25 mouse cellular contexts compared by ENCODE assay signal in genomic region chr13:101965537-101965936, GRCm38 (mm10).
DNase-seq lines count a peak whose midpoint lies in the region; ATAC-seq and TF ChIP-seq lines count a peak whose summit lies in the region.
"Had no signal": no experiment of that assay in that cellular context is flagged by ENCODE, and none has a peak within 500 bp of the region (broad histone marks: within the 10 kb centered on the region; RNA-seq: fewer than 3 reads in every experiment).

No protein-coding gene starts in this region.

- H3K4me1 ChIP-seq in lung, postnatal 0 days (ENCODE audit: insufficient read depth, low read depth, low read length): no peaks in the 10 kb centered on the region
- no peaks in the 10 kb centered on the region for H3K4me1 ChIP-seq in stomach, postnatal 0 days (replicated peaks; ENCODE audit: control insufficient read depth, insufficient read depth)
- H3K4me1 ChIP-seq in midbrain, embryonic 14.5 days (ENCODE audit: control insufficient read depth, insufficient read depth, low read length): no peaks in the 10 kb centered on the region
- H3K4me1 ChIP-seq in intestine, embryonic 16.5 days (ENCODE audit: control insufficient read depth, insufficient read depth, low read length): no peaks in the 10 kb centered on the region
- H3K4me1 ChIP-seq: embryonic facial prominence, embryonic 10.5 days; forebrain, embryonic 13.5 days; hindbrain, embryonic 13.5 days; lung, embryonic 15.5 days; neural tube, embryonic 12.5 days had no signal

- H3K9me3 ChIP-seq in lung, postnatal 0 days (ENCODE audit: low read length): no peaks in the 10 kb centered on the region
- H3K9me3 ChIP-seq in stomach, postnatal 0 days (ENCODE audit: control insufficient read depth, low read length): no peaks in the 10 kb centered on the region
- H3K9me3 ChIP-seq in midbrain, embryonic 14.5 days (ENCODE audit: control insufficient read depth, low read length): no peaks in the 10 kb centered on the region
- 0 out of 2 replicates have a peak, but pooled peaks cover 2% of the 10 kb centered on the region for H3K9me3 ChIP-seq in intestine, embryonic 16.5 days (ENCODE audit: control insufficient read depth, low read length)
- H3K9me3 ChIP-seq: embryonic facial prominence, embryonic 10.5 days; embryonic facial prominence, embryonic 15.5 days; forebrain, embryonic 13.5 days; hindbrain, embryonic 13.5 days; limb, embryonic 12.5 days; lung, embryonic 15.5 days; neural tube, embryonic 12.5 days had no signal

- no peak for DNase-seq in gastrocnemius, adult 2 months
- no peak for DNase-seq in gastrocnemius, postnatal 10 days
- peak; percentile 45 for DNase-seq in lung, postnatal 0 days (ENCODE audit: low spot score)
- DNase-seq in lung, postnatal 10 days: no peak
- peak; percentile 23 for DNase-seq in brain, adult 2 months (ENCODE audit: low read depth, low spot score)
- peak; percentile 22 for DNase-seq in stomach, postnatal 0 days (ENCODE audit: low spot score)
- no peak for DNase-seq in midbrain, embryonic 14.5 days
- DNase-seq: adrenal gland, postnatal 25 days; cerebellum, adult 8-10 months; cerebellum, postnatal 36 days; gastrocnemius, postnatal 25 days; heart, postnatal 36 days; kidney, adult 9 months; kidney, postnatal 10 days had no signal

- no peaks in the 10 kb centered on the region for H3K36me3 ChIP-seq in lung, postnatal 0 days (ENCODE audit: insufficient read depth, low read length)
- no peaks in the 10 kb centered on the region for H3K36me3 ChIP-seq in stomach, postnatal 0 days (ENCODE audit: control insufficient read depth, insufficient read depth, low read length)
- no peaks in the 10 kb centered on the region for H3K36me3 ChIP-seq in midbrain, embryonic 14.5 days (ENCODE audit: control insufficient read depth, insufficient read depth, low read length)
- no peaks in the 10 kb centered on the region for H3K36me3 ChIP-seq in intestine, embryonic 16.5 days (ENCODE audit: control insufficient read depth, insufficient read depth, low read length)
- H3K36me3 ChIP-seq: embryonic facial prominence, embryonic 10.5 days; embryonic facial prominence, embryonic 15.5 days; hindbrain, embryonic 13.5 days; limb, embryonic 12.5 days; lung, embryonic 15.5 days; neural tube, embryonic 12.5 days had no signal

- TF ChIP-seq CTCF in gastrocnemius, adult 2 months (IDR thresholded peaks at IDR 0.05): no peak
- TF ChIP-seq CTCF in lung, postnatal 0 days (IDR thresholded peaks at IDR 0.05): no peak
- no peak for TF ChIP-seq CTCF in stomach, postnatal 0 days (IDR thresholded peaks at IDR 0.05; ENCODE audit: low read depth)

- no peak overlapping the region for H3K4me2 ChIP-seq in lung, postnatal 0 days (replicated peaks; ENCODE audit: low read depth, low read length)
- H3K4me2 ChIP-seq in stomach, postnatal 0 days (replicated peaks; ENCODE audit: low read depth): no peak overlapping the region
- H3K4me2 ChIP-seq in midbrain, embryonic 14.5 days (ENCODE audit: low read length): no peak overlapping the region
- H3K4me2 ChIP-seq in intestine, embryonic 16.5 days (ENCODE audit: low read depth, low read length): no peak overlapping the region
- H3K4me2 ChIP-seq: embryonic facial prominence, embryonic 15.5 days; forebrain, embryonic 13.5 days; hindbrain, embryonic 13.5 days; limb, embryonic 12.5 days; liver, embryonic 11.5 days; lung, embryonic 15.5 days; neural tube, embryonic 12.5 days had no signal

- H3K4me3 ChIP-seq in gastrocnemius, adult 2 months: no peak overlapping the region
- H3K4me3 ChIP-seq in lung, postnatal 0 days (ENCODE audit: low read depth, low read length): no peak overlapping the region
- no peak overlapping the region for H3K4me3 ChIP-seq in stomach, postnatal 0 days (ENCODE audit: low read depth, low read length)
- no peak overlapping the region for H3K4me3 ChIP-seq in midbrain, embryonic 14.5 days (replicated peaks; ENCODE audit: low read depth, low read length)
- H3K4me3 ChIP-seq in intestine, embryonic 16.5 days (ENCODE audit: low read length): no peak overlapping the region
- H3K4me3 ChIP-seq: embryonic facial prominence, embryonic 10.5 days; embryonic facial prominence, embryonic 15.5 days; forebrain, embryonic 13.5 days; hindbrain, embryonic 13.5 days; limb, embryonic 12.5 days; lung, embryonic 15.5 days; neural tube, embryonic 12.5 days had no signal

- H3K27me3 ChIP-seq in lung, postnatal 0 days (replicated peaks; ENCODE audit: insufficient read depth, low read length): no peaks in the 10 kb centered on the region
- no peaks in the 10 kb centered on the region for H3K27me3 ChIP-seq in stomach, postnatal 0 days (ENCODE audit: control insufficient read depth, insufficient read depth, low read length)
- H3K27me3 ChIP-seq in midbrain, embryonic 14.5 days (ENCODE audit: control insufficient read depth, insufficient read depth, low read length): no peaks in the 10 kb centered on the region
- H3K27me3 ChIP-seq in intestine, embryonic 16.5 days (replicated peaks; ENCODE audit: control insufficient read depth, insufficient read depth, low read length): no peaks in the 10 kb centered on the region
- H3K27me3 ChIP-seq: embryonic facial prominence, embryonic 15.5 days; forebrain, embryonic 13.5 days; hindbrain, embryonic 13.5 days; limb, embryonic 12.5 days; lung, embryonic 15.5 days; neural tube, embryonic 12.5 days had no signal

- no peak for TF ChIP-seq EP300 in lung, postnatal 0 days (IDR thresholded peaks at IDR 0.05)
- TF ChIP-seq EP300 in stomach, postnatal 0 days (optimal IDR thresholded peaks at IDR 0.05): no peak

- 59% methylated on average over 7 of the region's 7 CpGs for WGBS in lung, postnatal 0 days
- WGBS in stomach, postnatal 0 days: 53% methylated on average over 7 of the region's 7 CpGs
- WGBS in midbrain, embryonic 14.5 days: 90% methylated on average over 7 of the region's 7 CpGs
- 62% methylated on average over 7 of the region's 7 CpGs for WGBS in intestine, embryonic 16.5 days

- intact Hi-C loops in gastrocnemius, adult 2 months (cut with DNase I): no loop called here

- peak overlapping the region; percentile 38 for H3K27ac ChIP-seq in gastrocnemius, adult 2 months
- no peak overlapping the region for H3K27ac ChIP-seq in lung, postnatal 0 days (ENCODE audit: low read length)
- 0 out of 2 replicates have a peak overlapping the region, but pooled peaks have one; percentile 35 for H3K27ac ChIP-seq in stomach, postnatal 0 days (replicated peaks)
- H3K27ac ChIP-seq in midbrain, embryonic 14.5 days (replicated peaks; ENCODE audit: low read depth, low read length): no peak overlapping the region
- no peak overlapping the region for H3K27ac ChIP-seq in intestine, embryonic 16.5 days (ENCODE audit: low read length)
- H3K27ac ChIP-seq: embryonic facial prominence, embryonic 10.5 days; embryonic facial prominence, embryonic 15.5 days; forebrain, embryonic 13.5 days; hindbrain, embryonic 13.5 days; limb, embryonic 12.5 days; lung, embryonic 15.5 days; neural tube, embryonic 12.5 days had no signal

- no peak overlapping the region for H3K9ac ChIP-seq in lung, postnatal 0 days (replicated peaks; ENCODE audit: low read depth)
- H3K9ac ChIP-seq in stomach, postnatal 0 days (ENCODE audit: low read length): no peak overlapping the region
- H3K9ac ChIP-seq in midbrain, embryonic 14.5 days (replicated peaks; ENCODE audit: low read length): no peak overlapping the region
- no peak overlapping the region for H3K9ac ChIP-seq in intestine, embryonic 16.5 days (ENCODE audit: low read depth, low read length)
- H3K9ac ChIP-seq: embryonic facial prominence, embryonic 15.5 days; forebrain, embryonic 13.5 days; hindbrain, embryonic 13.5 days; limb, embryonic 12.5 days; lung, embryonic 15.5 days; neural tube, embryonic 12.5 days had no signal

- peak; percentile 44 for ATAC-seq in lung, postnatal 0 days
- ATAC-seq in stomach, postnatal 0 days (ENCODE audit: low FRiP score, low TSS enrichment): peak; percentile 82
- ATAC-seq in midbrain, embryonic 14.5 days (ENCODE audit: low FRiP score, low TSS enrichment): no peak
- ATAC-seq in intestine, embryonic 16.5 days: no peak
- ATAC-seq: forebrain, embryonic 13.5 days; intestine, postnatal 0 days; midbrain, embryonic 16.5 days had no signal

Comparison
In these comparisons a context has a peak if more than half of its experiments do, and no peak if none do; other contexts are left out.
1. DNase-seq: peak in lung, postnatal 0 days (single experiment), brain, adult 2 months (single experiment) and stomach, postnatal 0 days (single experiment); none in gastrocnemius, adult 2 months (single experiment), gastrocnemius, postnatal 10 days (single experiment), lung, postnatal 10 days (single experiment) and midbrain, embryonic 14.5 days (single experiment).
2. H3K27ac ChIP-seq: peak in gastrocnemius, adult 2 months (single experiment) and stomach, postnatal 0 days (single experiment); none in lung, postnatal 0 days (single experiment), midbrain, embryonic 14.5 days (single experiment) and intestine, embryonic 16.5 days (single experiment).
3. ATAC-seq: peak in lung, postnatal 0 days (single experiment) and stomach, postnatal 0 days (single experiment); none in midbrain, embryonic 14.5 days (single experiment) and intestine, embryonic 16.5 days (single experiment).